Mouse (Mus musculus): ENCODE measurements around the gene Rasl12. TPM values are rescaled to one million over a fixed set of nuclear protein-coding genes. Genes with fewer than 3 reads are reported as not detected.
A peak's percentile ranks its signal among the peaks of the same experiment; 100 is the strongest.

Rasl12 gene
- total and polyA plus RNA-seq, 2 experiments from 2014 or later = 7.9 to 8.5 TPM

DNA sequence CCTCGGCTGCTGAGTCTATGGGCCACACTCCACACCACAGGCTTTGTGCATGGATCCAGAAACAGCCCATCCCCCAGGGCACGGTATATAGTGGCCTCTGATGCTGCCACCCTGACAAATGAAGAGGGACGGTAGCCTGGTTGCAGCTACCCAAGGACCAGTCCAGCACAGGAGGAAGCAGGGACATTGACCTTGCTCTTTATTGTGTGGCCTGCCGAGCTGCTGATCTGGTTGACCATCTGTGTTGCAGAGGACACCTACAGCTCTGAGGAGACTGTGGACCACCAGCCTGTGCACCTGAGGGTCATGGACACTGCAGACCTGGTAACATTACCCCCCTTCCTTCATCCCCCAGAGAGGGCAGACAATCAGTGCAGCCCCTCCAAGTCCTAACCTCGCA is 9.0 kb downstream of the Rasl12 start:
- Histone ChIP-seq H3K4me2 (ENCODE audit: low read depth, low read length) (no peak overlapping the region), H3K4me3 (ENCODE audit: low read depth, low read length) (no peak overlapping the region), H3K9me3 (replicated peaks; ENCODE audit: control insufficient read depth, low read length) (no peaks in the 10 kb centered on the region), H3K36me3 (replicated peaks; ENCODE audit: control insufficient read depth, insufficient read depth, low read length) (no peaks in the 10 kb centered on the region), H3K27me3 (ENCODE audit: control insufficient read depth, insufficient read depth, low read length) (no peaks in the 10 kb centered on the region), H3K4me1 (ENCODE audit: control insufficient read depth, insufficient read depth) (peaks cover 3% of the 10 kb centered on the region; the same call in 1 of the 2 replicates), H3K9ac (replicated peaks; ENCODE audit: low read depth, low read length) (no peak overlapping the region), H3K27ac (ENCODE audit: low read depth) (no peak overlapping the region)
- no peak for TF ChIP-seq CTCF (IDR thresholded peaks at IDR 0.05; ENCODE audit: low read depth)
- no peak for TF ChIP-seq EP300 (IDR thresholded peaks at IDR 0.05; ENCODE audit: low read depth)
- ATAC-seq (ENCODE audit: insufficient read depth, low read depth) = no peak
- WGBS = 74% methylated on average over 5 of the region's 5 CpGs
- no peak for DNase-seq (ENCODE audit: low spot score)

DNA sequence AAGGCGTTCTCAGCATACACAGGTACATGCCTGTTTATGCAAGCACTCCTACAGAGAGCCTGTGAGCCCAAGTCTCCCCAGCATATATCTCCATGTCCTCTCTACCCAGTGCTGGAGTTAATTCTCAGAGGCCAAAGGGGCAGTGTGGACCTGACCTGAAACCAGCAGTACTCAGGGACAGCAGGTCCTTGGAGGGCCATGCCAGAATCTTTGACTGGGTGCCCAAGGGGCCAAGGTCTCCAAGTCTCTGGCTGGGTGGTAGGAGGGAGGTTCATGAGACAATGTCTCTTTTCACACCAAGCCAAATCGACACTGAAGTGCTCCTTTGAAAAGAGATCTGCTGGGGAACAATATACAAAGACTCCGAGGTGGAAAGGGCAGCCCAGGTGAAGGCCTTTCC is 9.6 kb downstream of the Rasl12 start:
- no peak overlapping the region for H3K9ac ChIP-seq (replicated peaks; ENCODE audit: low read depth, low read length)
- no peaks in the 10 kb centered on the region for H3K9me3 ChIP-seq (replicated peaks; ENCODE audit: control insufficient read depth, low read length)
- 64% methylated on average over 3 of the region's 3 CpGs for WGBS
- ATAC-seq (ENCODE audit: insufficient read depth, low read depth) (no peak), DNase-seq (ENCODE audit: low spot score) (no peak)
- no peak overlapping the region for H3K27ac ChIP-seq (ENCODE audit: low read depth)
- no peak for TF ChIP-seq EP300 (IDR thresholded peaks at IDR 0.05; ENCODE audit: low read depth)
- no peak for TF ChIP-seq CTCF (IDR thresholded peaks at IDR 0.05; ENCODE audit: low read depth)
- H3K4me1 ChIP-seq (ENCODE audit: control insufficient read depth, insufficient read depth) = peaks cover 3% of the 10 kb centered on the region; the same call in 1 of the 2 replicates
- no peak overlapping the region for H3K4me3 ChIP-seq (ENCODE audit: low read depth, low read length)
- no peak overlapping the region for H3K4me2 ChIP-seq (ENCODE audit: low read depth, low read length)
- no peaks in the 10 kb centered on the region for H3K36me3 ChIP-seq (replicated peaks; ENCODE audit: control insufficient read depth, insufficient read depth, low read length)
- H3K27me3 ChIP-seq (ENCODE audit: control insufficient read depth, insufficient read depth, low read length) = no peaks in the 10 kb centered on the region

DNA sequence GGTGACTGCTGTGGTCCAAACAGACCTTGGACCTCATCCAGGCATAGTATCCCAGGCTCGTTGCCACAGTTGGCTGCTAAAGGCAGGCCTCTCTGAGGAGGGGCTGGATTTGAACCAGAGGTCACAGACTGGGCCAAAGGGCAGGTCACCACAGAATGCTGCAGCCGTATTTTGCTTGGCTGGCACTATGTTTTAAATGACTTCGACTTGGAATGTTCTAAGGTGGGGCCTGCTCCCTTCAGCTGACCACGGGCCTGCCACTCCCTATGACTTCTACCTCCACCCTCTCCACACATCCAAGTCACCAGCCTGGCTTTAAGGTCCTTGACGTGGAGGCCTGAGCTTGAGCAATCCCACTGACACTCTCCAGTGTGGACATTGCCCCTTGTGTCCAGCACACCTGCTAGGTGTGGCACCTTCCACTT is 10.6 kb downstream of the Rasl12 start:
- peaks cover 3% of the 10 kb centered on the region; the same call in 1 of the 2 replicates for H3K4me1 ChIP-seq (ENCODE audit: control insufficient read depth, insufficient read depth)
- 48% methylated on average over 5 of the region's 5 CpGs for WGBS
- H3K27me3 ChIP-seq (ENCODE audit: control insufficient read depth, insufficient read depth, low read length) = no peaks in the 10 kb centered on the region
- H3K9me3 ChIP-seq (replicated peaks; ENCODE audit: control insufficient read depth, low read length) = no peaks in the 10 kb centered on the region
- H3K4me2 ChIP-seq (ENCODE audit: low read depth, low read length) = no peak overlapping the region
- no peak overlapping the region for H3K4me3 ChIP-seq (ENCODE audit: low read depth, low read length)
- no peak for DNase-seq (ENCODE audit: low spot score)
- ATAC-seq (ENCODE audit: insufficient read depth, low read depth) = no peak
- no peak overlapping the region for H3K9ac ChIP-seq (replicated peaks; ENCODE audit: low read depth, low read length)
- H3K27ac ChIP-seq (ENCODE audit: low read depth) = no peak overlapping the region
- H3K36me3 ChIP-seq (replicated peaks; ENCODE audit: control insufficient read depth, insufficient read depth, low read length) = no peaks in the 10 kb centered on the region
- TF ChIP-seq CTCF (IDR thresholded peaks at IDR 0.05; ENCODE audit: low read depth) = no peak
- TF ChIP-seq EP300 (IDR thresholded peaks at IDR 0.05; ENCODE audit: low read depth) = no peak

DNA sequence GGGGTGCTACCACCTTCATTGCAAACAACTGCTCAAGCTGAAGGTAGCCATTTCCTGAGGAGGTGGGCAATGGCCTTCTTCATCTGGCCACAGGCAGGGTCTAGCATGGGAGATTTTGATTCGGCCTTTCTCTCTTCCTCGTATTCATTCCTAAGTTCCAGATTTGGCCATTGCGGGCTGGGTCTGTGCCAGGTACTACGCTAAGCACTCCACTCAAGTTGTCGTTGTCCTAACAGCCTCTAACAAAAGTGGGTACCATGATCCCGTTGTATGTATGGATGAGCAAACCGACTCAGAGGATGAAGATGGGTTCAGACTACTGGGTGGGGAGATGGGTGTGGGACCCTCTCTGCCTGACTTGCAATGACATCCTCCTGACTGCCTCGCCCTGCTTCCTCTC is 12.1 kb downstream of the Rasl12 start:
- Histone ChIP-seq H3K4me2 (ENCODE audit: low read depth, low read length) (no peak overlapping the region), H3K27me3 (ENCODE audit: control insufficient read depth, insufficient read depth, low read length) (no peaks in the 10 kb centered on the region), H3K27ac (ENCODE audit: low read depth) (no peak overlapping the region), H3K36me3 (replicated peaks; ENCODE audit: control insufficient read depth, insufficient read depth, low read length) (no peaks in the 10 kb centered on the region), H3K4me1 (ENCODE audit: control insufficient read depth, insufficient read depth) (no peaks in the 10 kb centered on the region), H3K9ac (replicated peaks; ENCODE audit: low read depth, low read length) (no peak overlapping the region), H3K4me3 (ENCODE audit: low read depth, low read length) (no peak overlapping the region), H3K9me3 (replicated peaks; ENCODE audit: control insufficient read depth, low read length) (no peaks in the 10 kb centered on the region)
- no peak for TF ChIP-seq CTCF (IDR thresholded peaks at IDR 0.05; ENCODE audit: low read depth)
- TF ChIP-seq EP300 (IDR thresholded peaks at IDR 0.05; ENCODE audit: low read depth) = no peak
- DNase-seq (ENCODE audit: low spot score) = no peak
- WGBS = 88% methylated on average over 8 of the region's 8 CpGs
- ATAC-seq (ENCODE audit: insufficient read depth, low read depth) = no peak

DNA sequence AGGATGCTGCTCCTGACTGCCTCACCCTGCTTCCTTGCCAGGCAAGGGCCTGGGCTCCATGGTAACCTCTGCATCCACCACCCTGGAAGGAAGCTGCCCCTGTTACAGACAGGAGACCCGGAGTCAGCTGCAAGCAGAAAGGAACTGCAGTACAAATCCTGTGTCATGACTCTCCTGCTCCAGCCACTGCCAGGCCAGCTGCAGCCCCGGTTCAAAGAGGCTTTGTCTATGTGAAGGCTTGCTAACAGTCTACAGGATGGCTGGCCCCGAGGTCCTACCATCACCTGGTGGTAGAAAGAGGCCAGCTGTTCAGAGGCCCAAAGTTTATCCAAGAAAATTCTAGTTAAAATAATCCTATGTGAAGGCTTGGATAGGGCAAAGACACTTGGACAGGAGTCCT is 13.0 kb downstream of the Rasl12 start:
- 62% methylated on average over 3 of the region's 3 CpGs for WGBS
- H3K27me3 ChIP-seq (ENCODE audit: control insufficient read depth, insufficient read depth, low read length) = no peaks in the 10 kb centered on the region
- DNase-seq (ENCODE audit: low spot score) = no peak
- no peaks in the 10 kb centered on the region for H3K36me3 ChIP-seq (replicated peaks; ENCODE audit: control insufficient read depth, insufficient read depth, low read length)
- no peak overlapping the region for H3K4me3 ChIP-seq (ENCODE audit: low read depth, low read length)
- no peak overlapping the region for H3K4me2 ChIP-seq (ENCODE audit: low read depth, low read length)
- TF ChIP-seq CTCF (IDR thresholded peaks at IDR 0.05; ENCODE audit: low read depth) = no peak
- TF ChIP-seq EP300 (IDR thresholded peaks at IDR 0.05; ENCODE audit: low read depth) = no peak
- H3K4me1 ChIP-seq (ENCODE audit: control insufficient read depth, insufficient read depth) = no peaks in the 10 kb centered on the region
- H3K9ac ChIP-seq (replicated peaks; ENCODE audit: low read depth, low read length) = no peak overlapping the region
- ATAC-seq (ENCODE audit: insufficient read depth, low read depth) = no peak
- no peaks in the 10 kb centered on the region for H3K9me3 ChIP-seq (replicated peaks; ENCODE audit: control insufficient read depth, low read length)
- no peak overlapping the region for H3K27ac ChIP-seq (ENCODE audit: low read depth)

DNA sequence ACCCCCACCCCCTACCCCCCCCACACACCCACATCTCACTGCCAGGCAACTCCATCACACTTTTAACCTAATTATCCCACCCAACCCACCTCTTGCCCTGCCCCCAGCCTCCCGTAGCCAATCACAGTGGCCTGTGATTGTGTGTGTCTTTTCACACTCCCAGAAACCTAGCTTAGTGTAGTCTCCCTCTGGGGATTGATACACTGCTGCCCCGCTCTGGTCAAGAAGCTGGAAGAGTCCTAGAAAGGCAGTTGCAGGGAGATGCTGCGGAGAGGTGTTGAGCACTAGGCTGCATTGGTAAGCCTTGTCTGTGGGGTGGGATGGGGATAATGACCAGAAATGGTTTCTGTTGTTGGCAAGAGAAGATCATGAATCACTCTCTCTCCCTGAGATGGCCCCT is 19.4 kb downstream of the Rasl12 start:
- H3K4me3 ChIP-seq (ENCODE audit: low read depth, low read length) = no peak overlapping the region
- no peaks in the 10 kb centered on the region for H3K36me3 ChIP-seq (replicated peaks; ENCODE audit: control insufficient read depth, insufficient read depth, low read length)
- WGBS = 36% methylated on average over 3 of the region's 3 CpGs
- DNase-seq (ENCODE audit: low spot score) = no peak
- H3K4me1 ChIP-seq (ENCODE audit: control insufficient read depth, insufficient read depth) = no peaks in the 10 kb centered on the region
- ATAC-seq (ENCODE audit: insufficient read depth, low read depth) = peak; percentile 55; the same call in 1 of the 2 replicates
- no peak overlapping the region for H3K9ac ChIP-seq (replicated peaks; ENCODE audit: low read depth, low read length)
- no peak overlapping the region for H3K4me2 ChIP-seq (ENCODE audit: low read depth, low read length)
- H3K27me3 ChIP-seq (ENCODE audit: control insufficient read depth, insufficient read depth, low read length) = no peaks in the 10 kb centered on the region
- H3K9me3 ChIP-seq (replicated peaks; ENCODE audit: control insufficient read depth, low read length) = no peaks in the 10 kb centered on the region
- TF ChIP-seq CTCF (IDR thresholded peaks at IDR 0.05; ENCODE audit: low read depth) = peak; percentile 35
- no peak for TF ChIP-seq EP300 (IDR thresholded peaks at IDR 0.05; ENCODE audit: low read depth)
- H3K27ac ChIP-seq (ENCODE audit: low read depth) = no peak overlapping the region
